Mouse (Mus musculus) spleen, adult 2 months (tissue): Measurements from ENCODE around the gene Kif23. TPM values are rescaled to one million over a fixed set of nuclear protein-coding genes. Genes with fewer than 3 reads are reported as not detected.

Source experiments
- DNase-seq, 2 experiments: peaks; one replicate each; pipeline versions ENCODE4 v3.0.0 to v3.0.0-alpha.2; 2012 to 2021; ENCODE audit warnings: low spot score in 2 of 2, low read depth in 1 of 2
- H3K27ac ChIP-seq: fragments of 200-500 bp; 2 replicates; pipeline ENCODE4 v1.5.1; 2012; ENCODE audit warnings: low read length, inconsistent platforms; ENCODE audit not compliant: insufficient read depth
- H3K27me3 ChIP-seq: fragments of 200-500 bp; 2 replicates; pipeline ENCODE4 v1.6.1; 2012; ENCODE audit warnings: mild to moderate bottlenecking, moderate library complexity, low read length, inconsistent platforms; ENCODE audit not compliant: control insufficient read depth, insufficient read depth
- H3K36me3 ChIP-seq: fragments of 200-500 bp; 2 replicates; pipeline ENCODE4 v1.6.1; 2012; ENCODE audit warnings: mild to moderate bottlenecking, low read length, inconsistent platforms; ENCODE audit not compliant: control insufficient read depth, insufficient read depth
- H3K4me1 ChIP-seq: fragments of 200-500 bp; 2 replicates; pipeline ENCODE4 v1.6.1; 2011; ENCODE audit warnings: inconsistent platforms; ENCODE audit not compliant: control insufficient read depth, insufficient read depth, insufficient read length
- H3K4me3 ChIP-seq: fragments of 200-500 bp; 2 replicates; pipeline ENCODE4 v1.5.1; 2011; ENCODE audit warnings: mild to moderate bottlenecking, inconsistent platforms; ENCODE audit not compliant: insufficient read depth, insufficient read length; ENCODE audit errors: extremely low read depth
- CTCF ChIP-seq: fragments of 200-500 bp; IDR thresholded peaks from 2 replicates; pipeline ENCODE4 v1.5.1; 2011; ENCODE audit warnings: mild to moderate bottlenecking, inconsistent platforms; ENCODE audit not compliant: insufficient read depth, insufficient read length, insufficient replicate concordance; ENCODE audit errors: extremely low read depth
- POLR2A ChIP-seq: fragments of 200-500 bp; IDR thresholded peaks from 2 replicates; pipeline ENCODE4 v1.6.1; 2011; ENCODE audit warnings: low read depth, low read length, inconsistent platforms
- WGBS: fragments of 180-500 bp; shearing (Covaris S2); methylation state at CpG from one replicate; pipeline ENCODE4 v1.1.7; 2018; 5-methylcytosine and 5-hydroxymethylcytosine counted together
- polyA plus RNA-seq: library from polyadenylated mRNA; depleted of rRNA; stranded (reverse); fragments of >200 nt; gene quantifications from 2 replicates; pipeline ENCODE4 v1.2.3, GENCODE M21; 2012

Gene Kif23
- polyA plus RNA-seq, 1 experiment: 4.6 TPM

GRCm38 (mm10) chr9:61895014-61895413 lies 51.6 kb downstream of the Kif23 start:
- Histone ChIP-seq H3K36me3 (no peaks in the 10 kb centered on the region), H3K27ac (no peak overlapping the region), H3K4me1 (no peaks in the 10 kb centered on the region), H3K27me3 (no peaks in the 10 kb centered on the region), H3K4me3 (no peak overlapping the region)
- DNase-seq: no peak
- TF ChIP-seq CTCF (no peak), POLR2A (no peak)
- WGBS: 84% methylated on average over 8 of the region's 8 CpGs

GRCm38 (mm10) chr9:61889855-61890254 lies 56.7 kb downstream of the Kif23 start:
- TF ChIP-seq POLR2A (no peak), CTCF (no peak)
- H3K27me3 ChIP-seq: no peaks in the 10 kb centered on the region
- no peaks in the 10 kb centered on the region for H3K36me3 ChIP-seq
- WGBS: 84% methylated on average over 8 of the region's 8 CpGs
- no peaks in the 10 kb centered on the region for H3K4me1 ChIP-seq
- no peak overlapping the region for H3K4me3 ChIP-seq
- DNase-seq: no peak
- no peak overlapping the region for H3K27ac ChIP-seq

GRCm38 (mm10) chr9:61887661-61888379 lies 58.8 kb downstream of the Kif23 start:
- Histone ChIP-seq H3K27ac (no peak overlapping the region), H3K4me3 (no peak overlapping the region), H3K27me3 (no peaks in the 10 kb centered on the region), H3K4me1 (no peaks in the 10 kb centered on the region), H3K36me3 (no peaks in the 10 kb centered on the region)
- TF ChIP-seq POLR2A (no peak), CTCF (no peak)
- no peak for DNase-seq
- WGBS: 71% methylated on average over 11 of the region's 11 CpGs

GRCm38 (mm10) chr9:61885964-61886363 lies 60.6 kb downstream of the Kif23 start:
- Histone ChIP-seq H3K4me3 (no peak overlapping the region), H3K27ac (no peak overlapping the region), H3K4me1 (no peaks in the 10 kb centered on the region), H3K27me3 (no peaks in the 10 kb centered on the region), H3K36me3 (no peaks in the 10 kb centered on the region)
- DNase-seq: no peak
- no peak for TF ChIP-seq POLR2A
- WGBS: 63% methylated on average over 7 of the region's 7 CpGs

- H3K27me3 ChIP-seq: no peaks in the 10 kb centered on the region
- no peaks in the 10 kb centered on the region for H3K36me3 ChIP-seq
- no peak overlapping the region for H3K4me3 ChIP-seq
- H3K4me1 ChIP-seq: no peaks in the 10 kb centered on the region
- TF ChIP-seq POLR2A (no peak), CTCF (no peak)
- no peak overlapping the region for H3K27ac ChIP-seq
- WGBS: 81% methylated on average over 13 of the region's 13 CpGs
- no peak for DNase-seq
Observed at GRCm38 (mm10) chr9:61884936-61885335, 61.6 kb downstream of the Kif23 start.

- 91% methylated on average over 7 of the region's 7 CpGs for WGBS
- no peak for TF ChIP-seq CTCF
- TF ChIP-seq POLR2A: no peak
- Histone ChIP-seq H3K4me3 (no peak overlapping the region), H3K36me3 (no peaks in the 10 kb centered on the region), H3K27me3 (no peaks in the 10 kb centered on the region), H3K4me1 (no peaks in the 10 kb centered on the region), H3K27ac (no peak overlapping the region)
- no peak for DNase-seq
Observed at GRCm38 (mm10) chr9:61884375-61884774, 62.2 kb downstream of the Kif23 start.

- TF ChIP-seq POLR2A (no peak), CTCF (no peak)
- H3K27me3 ChIP-seq: no peaks in the 10 kb centered on the region
- H3K27ac ChIP-seq: no peak overlapping the region
Observed at GRCm38 (mm10) chr9:61882179-61882578, 64.4 kb downstream of the Kif23 start.

More at GRCm38 (mm10) chr9:61882179-61882578, 64.4 kb downstream of the Kif23 start:
- Histone ChIP-seq H3K4me1 (no peaks in the 10 kb centered on the region), H3K36me3 (no peaks in the 10 kb centered on the region), H3K4me3 (no peak overlapping the region)
- DNase-seq: no peak
- WGBS: 3% methylated on average over 3 of the region's 3 CpGs
